Mouse (Mus musculus) small intestine, adult 2 months (tissue): ENCODE data around the gene Pnpla3.

Experiments
- CTCF ChIP-seq: fragments of 200-500 bp; IDR thresholded peaks from 2 replicates; pipeline ENCODE4 v1.5.1; 2012; ENCODE audit warnings: low read depth, mild to moderate bottlenecking, control low read depth, inconsistent platforms, low read length, moderate library complexity, mixed read lengths; ENCODE audit not compliant: insufficient replicate concordance, insufficient read length; ENCODE audit errors: extremely low read depth
- POLR2A ChIP-seq: fragments of 200-500 bp; IDR thresholded peaks from 2 replicates; pipeline ENCODE4 v1.6.1; 2012; ENCODE audit warnings: low read depth, mild to moderate bottlenecking, control low read depth, inconsistent platforms, low read length, moderate library complexity

DNA sequence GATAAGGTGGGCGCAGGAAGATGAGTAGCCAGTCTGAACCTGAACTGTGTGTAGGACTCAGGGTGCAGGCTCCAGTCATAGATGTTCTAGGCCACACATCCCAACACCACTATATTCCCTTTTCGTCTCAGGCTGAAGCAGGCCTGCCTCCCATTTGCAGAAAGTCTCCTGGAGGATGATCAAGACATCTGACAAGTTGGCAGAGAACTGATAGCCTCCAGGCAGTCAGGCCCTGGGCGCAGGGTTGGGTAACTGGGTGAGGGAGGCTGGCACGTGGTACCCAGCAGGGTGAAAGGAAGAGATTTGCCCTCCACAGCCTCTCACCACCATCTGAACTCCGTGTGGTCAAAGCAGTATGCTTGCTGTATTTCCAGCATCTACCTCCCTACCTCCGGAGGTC, 5.8 kb upstream of the Pnpla3 start:
- no peak for TF ChIP-seq CTCF
- no peak for TF ChIP-seq POLR2A
